Mouse (Mus musculus) kidney, adult 8-10 months (tissue): Measurements from ENCODE around the gene Ufsp1.
"Not testable (repeated sequence)": the region's sequence is repeated elsewhere in the genome, so short reads cannot be mapped to it uniquely, and the experiment has no call there.

Source experiments
- DNase-seq, 2 experiments: peaks; one replicate each; pipeline ENCODE4 v3.0.0; 2022

Gene Ufsp1

GRCm38 (mm10) chr5:137293839-137294743, at the start of gene Ufsp1:
Gene Ufsp1, plus strand, starts transcription at chr5:137294629.
- DNase-seq = peak; percentile 95 to 96

- DNase-seq = no peak
These were observed 30.3 kb upstream of the Ufsp1 start for GRCm38 (mm10) chr5:137263897-137264720.

GRCm38 (mm10) chr5:137264787-137265186, 29.6 kb upstream of the Ufsp1 start:
- DNase-seq = no peak

GRCm38 (mm10) chr5:137268131-137268910, 26.1 kb upstream of the Ufsp1 start:
- no peak for DNase-seq

GRCm38 (mm10) chr5:137277360-137278342, 16.8 kb upstream of the Ufsp1 start:
- DNase-seq = peak in 1 of 2 experiments; percentile 52

GRCm38 (mm10) chr5:137284411-137284810, 10.0 kb upstream of the Ufsp1 start:
- DNase-seq = not testable (repeated sequence)

GRCm38 (mm10) chr5:137285045-137285444, 9.4 kb upstream of the Ufsp1 start:
- DNase-seq = peak in 1 of 2 experiments; percentile 51

- DNase-seq = no peak
These were observed 8.4 kb upstream of the Ufsp1 start for GRCm38 (mm10) chr5:137285986-137286385.

- peak; percentile 74 to 88 for DNase-seq
These were observed 7.8 kb upstream of the Ufsp1 start for GRCm38 (mm10) chr5:137286655-137287031.

- DNase-seq = no peak
These were observed 7.1 kb upstream of the Ufsp1 start, which contains the start of gene Ache for GRCm38 (mm10) chr5:137287032-137287952. Gene Ache, plus strand, starts transcription at chr5:137287519.

- DNase-seq = no peak
These were observed 6.3 kb upstream of the Ufsp1 start for GRCm38 (mm10) chr5:137287953-137288743.

- no peak for DNase-seq
These were observed 5.4 kb upstream of the Ufsp1 start for GRCm38 (mm10) chr5:137288999-137289470.

- DNase-seq = no peak
These were observed 4.7 kb upstream of the Ufsp1 start for GRCm38 (mm10) chr5:137289591-137290365.

- peak in 1 of 2 experiments; percentile 73 for DNase-seq
These were observed 3.8 kb upstream of the Ufsp1 start for GRCm38 (mm10) chr5:137290677-137291076.

- DNase-seq = no peak
These were observed 3.0 kb upstream of the Ufsp1 start for GRCm38 (mm10) chr5:137291381-137291926.

GRCm38 (mm10) chr5:137293282-137293681, 1.1 kb upstream of the Ufsp1 start:
- DNase-seq = peak; percentile 90 to 91

GRCm38 (mm10) chr5:137294744-137295093, 290 bp downstream of the Ufsp1 start:
- DNase-seq = no peak

GRCm38 (mm10) chr5:137295296-137295695, 867 bp downstream of the Ufsp1 start:
- no peak for DNase-seq
